Mouse (Mus musculus) forebrain, embryonic 14.5 days (tissue): ENCODE data around the gene Defb23. TPM values are rescaled to one million over a fixed set of nuclear protein-coding genes. Genes with fewer than 3 reads are reported as not detected.
A peak's percentile ranks its signal among the peaks of the same experiment; 100 is the strongest.

ENCODE experiments used
- ATAC-seq: fragments of 200-750 bp; cut with Nextera tagmentation; 2 replicates; pipeline ENCODE4 v1.8.0; 2017; ENCODE audit warnings: mild to moderate bottlenecking, moderate library complexity
- DNase-seq: peaks from one replicate; pipeline ENCODE4 v3.0.0-alpha.2; 2015; ENCODE audit warnings: low spot score
- H3K27ac ChIP-seq: fragments of 300-500 bp; sonication (generic); 2 replicates; pipeline ENCODE4 v1.5.1; 2014; ENCODE audit warnings: low read depth, mild to moderate bottlenecking, control low read depth, low read length, moderate library complexity
- H3K27me3 ChIP-seq: fragments of 300-500 bp; sonication (generic); replicated peaks from 2 replicates; pipeline ENCODE4 v1.6.1; 2014; ENCODE audit warnings: low read length, control low read depth, mixed read lengths; ENCODE audit not compliant: control insufficient read depth, insufficient read depth
- H3K36me3 ChIP-seq: fragments of 300-500 bp; sonication (generic); 2 replicates; pipeline ENCODE4 v1.6.1; 2014; ENCODE audit warnings: low read length, control low read depth; ENCODE audit not compliant: control insufficient read depth, insufficient read depth
- H3K4me1 ChIP-seq: fragments of 300-500 bp; sonication (generic); 2 replicates; pipeline ENCODE4 v1.6.1; 2014; ENCODE audit warnings: antibody characterized with exemption, low read length, control low read depth; ENCODE audit not compliant: control insufficient read depth, insufficient read depth
- H3K4me2 ChIP-seq: fragments of 300-500 bp; sonication (generic); 2 replicates; pipeline ENCODE4 v1.6.1; 2014; ENCODE audit warnings: mild to moderate bottlenecking, control low read depth, low read length
- H3K4me3 ChIP-seq: fragments of 300-500 bp; sonication (generic); 2 replicates; pipeline ENCODE4 v1.5.1; 2014; ENCODE audit warnings: low read depth, low read length, control low read depth
- H3K9ac ChIP-seq: fragments of 300-500 bp; sonication (generic); 2 replicates; pipeline ENCODE4 v1.6.1; 2014; ENCODE audit warnings: mild to moderate bottlenecking, low read length, control low read depth, moderate library complexity
- H3K9me3 ChIP-seq: fragments of 300-500 bp; sonication (generic); replicated peaks from 2 replicates; pipeline ENCODE4 v1.6.1; 2016; ENCODE audit warnings: low read length, control low read depth, mixed read lengths; ENCODE audit not compliant: control insufficient read depth
- WGBS: fragments of 180-500 bp; shearing (Covaris S2); extraction: QIAGEN DNeasy Blood & Tissue Kit; methylation state at CpG from one replicate; pipeline ENCODE4 v1.1.7; 2014; 5-methylcytosine and 5-hydroxymethylcytosine counted together
- polyA plus RNA-seq: library from polyadenylated mRNA; unstranded; fragments of >200 nt; fragmentation: Nextera tagmentation; extraction: Ambion mirVana; gene quantifications from 2 replicates; pipeline ENCODE4 v1.2.1, GENCODE M21; 2014

The Defb23 gene
- polyA plus RNA-seq: not detected in 2 replicates

DNA sequence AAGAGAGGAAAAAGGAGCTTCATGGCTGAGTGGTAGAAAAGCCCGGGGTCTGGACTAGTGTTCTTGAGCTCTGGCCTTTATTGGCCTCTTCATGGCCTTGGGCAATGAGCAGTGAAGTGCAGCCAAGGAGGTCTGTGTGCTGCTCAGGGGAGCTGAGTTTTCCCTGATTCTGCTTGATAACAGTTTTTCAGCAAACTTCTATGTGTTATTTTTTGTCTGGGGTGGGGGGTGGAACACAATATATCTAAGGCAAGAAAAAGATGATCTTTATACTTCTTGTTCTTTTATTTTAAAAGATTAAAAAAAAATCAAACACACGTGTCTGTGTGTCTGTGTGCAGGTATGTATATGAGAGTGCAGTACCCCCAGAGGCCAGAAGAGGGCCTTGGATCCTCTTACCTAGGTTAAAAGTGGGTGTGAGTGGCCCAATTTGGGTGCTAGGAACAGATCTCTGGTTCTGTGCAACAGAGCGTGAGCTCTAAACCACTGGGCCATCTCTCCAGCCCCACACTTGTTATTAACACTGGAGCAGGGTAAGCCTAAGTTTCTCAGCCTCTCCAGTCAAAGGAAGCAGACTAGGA, at the start of gene Defb23:
Defb23 (minus strand) TSS at position 51 of the 581 bp plus-strand sequence.
- no peak for ATAC-seq
- H3K9ac ChIP-seq: no peak within 1 kb of the TSS
- H3K4me2 ChIP-seq: no peak within 1 kb of the TSS
- no peaks in the 10 kb centered on the region for H3K9me3 ChIP-seq
- H3K4me1 ChIP-seq: no peaks in the 10 kb centered on the region
- no peak for DNase-seq
- no peaks in the 10 kb centered on the region for H3K36me3 ChIP-seq
- 93% methylated on average over 3 of the region's 3 CpGs for WGBS
- no peaks in the 10 kb centered on the region for H3K27me3 ChIP-seq
- H3K27ac ChIP-seq: no peak within 1 kb of the TSS
- no peak within 1 kb of the TSS for H3K4me3 ChIP-seq

- DNase-seq: no peak
- H3K4me1 ChIP-seq: no peaks in the 10 kb centered on the region
- H3K4me3 ChIP-seq: no peak within 1 kb of the TSS
- no peak within 1 kb of the TSS for H3K27ac ChIP-seq
- H3K9me3 ChIP-seq: no peaks in the 10 kb centered on the region
- H3K4me2 ChIP-seq: no peak within 1 kb of the TSS
- WGBS: 79% methylated on average over 1 of the region's 1 CpGs
- H3K9ac ChIP-seq: no peak within 1 kb of the TSS
- no peak for ATAC-seq
- H3K36me3 ChIP-seq: no peaks in the 10 kb centered on the region
- H3K27me3 ChIP-seq: no peaks in the 10 kb centered on the region
These were observed 47.2 kb upstream of the Defb23 start, which contains the start of gene Defb26 for GRCm38 (mm10) chr2:152511592-152511991. Defb26 (minus strand) TSS chr2:152511692.

DNA sequence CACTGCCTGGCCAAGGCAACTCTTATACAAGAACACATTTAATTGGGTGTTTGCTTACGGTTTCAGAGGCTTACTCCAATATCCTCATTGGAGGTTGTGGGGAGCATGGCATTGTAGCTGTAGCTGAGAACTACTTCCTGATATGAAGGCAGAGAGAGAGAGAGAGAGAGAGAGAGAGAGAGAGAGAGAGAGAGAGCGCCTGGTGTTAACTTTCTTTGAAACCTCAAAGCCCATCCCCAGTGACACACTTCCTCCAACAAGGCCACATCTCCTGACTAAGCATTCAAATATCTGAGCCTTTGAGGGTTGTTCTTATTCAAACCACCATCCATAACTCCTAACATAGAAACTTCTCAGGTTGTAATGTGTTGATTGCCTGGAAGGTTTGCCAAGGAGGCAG, 39.5 kb upstream of the Defb23 start:
- Histone ChIP-seq H3K9me3 (no peaks in the 10 kb centered on the region), H3K4me3 (no peak overlapping the region), H3K27me3 (no peaks in the 10 kb centered on the region), H3K36me3 (no peaks in the 10 kb centered on the region), H3K9ac (no peak overlapping the region), H3K27ac (no peak overlapping the region), H3K4me2 (no peak overlapping the region), H3K4me1 (no peaks in the 10 kb centered on the region)
- no peak for ATAC-seq
- no peak for DNase-seq
- 88% methylated on average over 2 of the region's 2 CpGs for WGBS

- H3K4me3 ChIP-seq: no peak overlapping the region
- ATAC-seq (no peak), DNase-seq (no peak)
- no peaks in the 10 kb centered on the region for H3K9me3 ChIP-seq
- no peak overlapping the region for H3K27ac ChIP-seq
- H3K27me3 ChIP-seq: no peaks in the 10 kb centered on the region
- H3K4me1 ChIP-seq: no peaks in the 10 kb centered on the region
- H3K36me3 ChIP-seq: no peaks in the 10 kb centered on the region
- H3K9ac ChIP-seq: no peak overlapping the region
- H3K4me2 ChIP-seq: no peak overlapping the region
- WGBS: 85% methylated on average over 6 of the region's 6 CpGs
These were observed 36.4 kb upstream of the Defb23 start for GRCm38 (mm10) chr2:152500863-152501229.

DNA sequence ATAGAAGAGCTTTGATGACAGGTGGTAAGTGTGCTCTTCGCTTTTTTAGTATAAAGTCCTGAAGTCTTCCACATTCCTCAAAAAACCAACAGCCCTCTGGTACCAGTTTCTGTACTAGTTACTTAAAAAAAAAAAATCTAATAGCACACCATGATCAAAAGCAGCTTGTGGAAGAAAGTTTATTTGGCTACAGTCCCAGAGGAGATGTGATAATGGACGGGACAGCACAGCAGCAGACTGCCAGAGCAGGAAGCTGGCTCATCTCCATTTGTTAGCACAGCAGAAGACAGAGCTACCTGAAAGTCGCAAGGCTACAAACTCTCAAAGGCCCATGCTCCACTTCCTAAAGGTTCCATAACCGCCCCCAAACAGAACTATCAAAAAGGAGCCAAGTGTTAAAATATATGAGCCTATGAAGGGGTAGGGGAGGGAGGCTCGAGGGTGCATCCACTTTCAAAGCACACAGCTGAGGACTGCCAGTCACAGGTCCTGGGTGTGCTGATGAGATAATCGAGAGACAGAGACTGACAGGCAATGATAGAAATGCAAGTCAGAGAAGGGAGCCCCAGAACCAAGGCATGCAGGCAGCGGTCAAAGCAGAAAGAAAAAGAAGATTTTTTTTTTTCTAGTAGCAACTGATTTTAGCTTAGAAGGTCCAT, 35.9 kb upstream of the Defb23 start:
- Histone ChIP-seq H3K4me3 (no peak overlapping the region), H3K27me3 (no peaks in the 10 kb centered on the region), H3K4me2 (no peak overlapping the region), H3K36me3 (no peaks in the 10 kb centered on the region), H3K9ac (no peak overlapping the region), H3K4me1 (no peaks in the 10 kb centered on the region), H3K27ac (no peak overlapping the region), H3K9me3 (no peaks in the 10 kb centered on the region)
- WGBS: 80% methylated on average over 7 of the region's 7 CpGs
- no peak for ATAC-seq
- peak; percentile 5 for DNase-seq

DNA sequence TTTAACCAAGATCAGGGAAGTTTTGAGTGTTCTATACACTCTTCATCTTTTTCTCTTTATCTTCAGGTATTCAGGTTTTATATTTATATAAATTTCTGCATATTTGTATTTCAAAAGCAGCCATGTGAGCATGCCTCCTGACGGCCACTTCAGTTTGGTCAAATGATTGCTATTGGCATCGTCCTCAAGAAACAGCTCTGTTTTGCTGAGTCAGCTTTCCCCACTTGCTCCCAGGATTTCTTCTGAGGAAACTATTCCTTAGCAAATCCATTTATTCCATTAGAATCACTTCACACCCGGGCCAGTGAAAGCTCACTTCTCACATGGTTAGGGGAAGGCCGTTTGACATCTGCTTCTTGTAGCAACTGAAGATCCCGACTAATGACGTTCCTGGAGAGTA, 33.6 kb upstream of the Defb23 start:
- WGBS: 83% methylated on average over 6 of the region's 6 CpGs
- DNase-seq (no peak), ATAC-seq (no peak)

DNA sequence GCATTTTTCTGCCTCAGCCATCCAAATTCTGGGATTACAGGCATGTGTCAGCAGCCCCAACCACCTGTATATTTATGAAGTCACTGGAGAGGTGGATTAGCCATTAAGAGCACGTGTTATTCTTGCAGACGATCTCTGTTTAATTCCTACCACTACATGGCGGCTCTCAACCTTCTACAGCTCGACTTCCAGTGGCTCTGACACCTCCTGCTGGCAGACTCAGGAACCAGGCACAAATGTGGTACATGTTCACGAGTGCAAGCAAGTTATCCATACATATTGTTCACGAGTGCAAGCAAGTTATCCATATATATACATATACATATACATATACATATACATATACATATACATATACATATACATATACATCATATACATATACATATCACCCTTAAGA, 28.7 kb upstream of the Defb23 start:
- Histone ChIP-seq H3K9me3 (no peaks in the 10 kb centered on the region), H3K9ac (no peak overlapping the region), H3K4me1 (no peaks in the 10 kb centered on the region), H3K27ac (no peak overlapping the region), H3K4me3 (no peak overlapping the region), H3K27me3 (no peaks in the 10 kb centered on the region), H3K36me3 (no peaks in the 10 kb centered on the region), H3K4me2 (no peak overlapping the region)
- DNase-seq (no peak), ATAC-seq (no peak)
- 73% methylated on average over 6 of the region's 6 CpGs for WGBS

More for the DNA sequence above, 33.6 kb upstream of the Defb23 start:
- Histone ChIP-seq H3K9me3 (no peaks in the 10 kb centered on the region), H3K4me1 (no peaks in the 10 kb centered on the region), H3K27me3 (no peaks in the 10 kb centered on the region), H3K36me3 (no peaks in the 10 kb centered on the region), H3K9ac (no peak overlapping the region), H3K4me2 (no peak overlapping the region), H3K27ac (no peak overlapping the region), H3K4me3 (no peak overlapping the region)

DNA sequence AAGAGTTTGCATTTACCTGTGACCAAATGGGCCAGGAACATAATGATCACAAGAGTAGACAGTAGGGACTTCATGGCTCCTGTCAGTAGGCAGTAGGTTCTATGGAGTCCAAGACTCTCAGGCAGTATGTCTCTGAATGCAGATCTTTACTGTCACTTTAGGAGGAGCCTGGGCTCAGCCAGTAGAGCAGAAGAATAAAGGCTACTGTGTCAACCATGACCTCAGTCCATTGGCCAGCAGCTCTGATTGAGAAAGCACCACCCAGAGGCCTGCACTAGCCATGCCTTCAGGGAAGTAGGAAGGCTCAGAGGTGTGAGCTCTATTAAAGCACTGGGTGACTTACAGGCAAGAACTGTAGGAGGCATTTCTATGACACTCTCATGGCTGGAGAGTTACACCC, 25.6 kb upstream of the Defb23 start, which contains the start of gene Defb22:
Defb22 (minus strand) TSS at position 101 of the 400 bp plus-strand sequence.
- Histone ChIP-seq H3K27ac (no peak within 1 kb of the TSS), H3K9ac (no peak within 1 kb of the TSS), H3K9me3 (no peaks in the 10 kb centered on the region), H3K4me1 (no peaks in the 10 kb centered on the region), H3K27me3 (no peaks in the 10 kb centered on the region), H3K4me3 (no peak within 1 kb of the TSS), H3K4me2 (no peak within 1 kb of the TSS), H3K36me3 (no peaks in the 10 kb centered on the region)
- ATAC-seq: no peak
- DNase-seq: no peak

DNA sequence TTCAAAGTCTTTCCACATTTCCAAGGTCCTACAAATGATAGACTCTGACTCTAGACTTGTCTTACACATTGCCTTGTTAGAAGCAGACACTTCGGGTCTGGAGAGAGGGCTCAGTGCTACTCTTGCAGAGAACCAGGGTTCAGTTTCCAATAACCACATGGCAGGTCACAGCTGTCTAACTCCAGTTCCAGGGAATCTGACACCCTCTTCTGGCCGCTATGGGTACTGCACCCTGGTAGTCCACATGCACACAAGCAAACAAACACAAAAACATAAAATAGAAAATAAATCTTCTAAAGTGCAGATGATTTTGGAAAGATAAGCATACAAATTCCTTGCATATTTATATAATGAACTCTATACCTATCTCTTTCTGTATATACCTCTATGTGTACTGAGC, 22.6 kb upstream of the Defb23 start:
- Histone ChIP-seq H3K9me3 (no peaks in the 10 kb centered on the region), H3K36me3 (no peaks in the 10 kb centered on the region), H3K4me2 (no peak overlapping the region), H3K27ac (no peak overlapping the region), H3K4me1 (no peaks in the 10 kb centered on the region), H3K4me3 (no peak overlapping the region), H3K9ac (no peak overlapping the region), H3K27me3 (no peaks in the 10 kb centered on the region)
- 71% methylated on average over 2 of the region's 2 CpGs for WGBS
- no peak for DNase-seq
- ATAC-seq: no peak
